Mouse (Mus musculus): Measurements from ENCODE around the gene Lbh.

DNA sequence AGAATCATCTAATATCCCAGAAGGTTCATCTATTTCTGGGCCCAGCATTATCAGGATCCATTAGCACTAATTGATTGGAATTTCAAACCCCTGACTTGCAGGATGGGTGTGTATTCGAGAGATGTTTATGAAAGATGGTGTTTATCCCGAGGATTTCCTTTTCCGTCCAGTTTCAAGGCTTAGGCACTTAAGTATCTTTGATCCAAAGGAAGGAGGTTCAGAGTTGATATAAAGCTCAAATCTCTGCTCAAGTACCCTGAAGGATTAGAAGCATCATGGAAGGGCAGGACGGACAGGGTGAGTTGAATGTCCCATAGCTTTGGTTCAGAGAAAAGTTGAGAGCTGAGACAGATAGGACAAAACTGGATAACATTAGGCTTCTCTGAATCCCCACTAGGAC is 15.0 kb downstream of the Lbh start:
- TF ChIP-seq POLR2A (IDR thresholded peaks at IDR 0.05; ENCODE audit: borderline replicate concordance, extremely low read depth, insufficient read depth, insufficient read length, poor library complexity, severe bottlenecking) (no peak), CTCF (IDR thresholded peaks at IDR 0.05; ENCODE audit: borderline replicate concordance, extremely low read depth, insufficient read depth, insufficient read length) (no peak)
